Mouse (Mus musculus) ES-Bruce4 (cell line): ENCODE data around the gene Gtf3c2. TPM values are rescaled to one million over a fixed set of nuclear protein-coding genes. Genes with fewer than 3 reads are reported as not detected.
A peak's percentile ranks its signal among the peaks of the same experiment; 100 is the strongest.
"Not testable (repeated sequence)": the region's sequence is repeated elsewhere in the genome, so short reads cannot be mapped to it uniquely, and the experiment has no call there.

ENCODE experiments used
- H3K27ac ChIP-seq: 2 replicates; pipeline ENCODE4 v1.5.1; 2012; ENCODE audit warnings: low read length, inconsistent platforms; ENCODE audit not compliant: insufficient read depth
- H3K27me3 ChIP-seq: 2 replicates; pipeline ENCODE4 v1.6.1; 2012; ENCODE audit warnings: mild to moderate bottlenecking, low read length, inconsistent platforms; ENCODE audit not compliant: control insufficient read depth, poor library complexity, insufficient read depth, severe bottlenecking
- H3K36me3 ChIP-seq: 2 replicates; pipeline ENCODE4 v1.6.1; 2012; ENCODE audit warnings: inconsistent platforms, mild to moderate bottlenecking, low read length, moderate library complexity; ENCODE audit not compliant: control insufficient read depth, poor library complexity, insufficient read depth, severe bottlenecking
- H3K4me1 ChIP-seq: one replicate; pipeline ENCODE4 v1.8.1; 2011; ENCODE audit warnings: low read length; ENCODE audit not compliant: control insufficient read depth, insufficient read depth
- H3K4me3 ChIP-seq: 2 replicates; pipeline ENCODE4 v1.5.1; 2011; ENCODE audit warnings: low read depth, mild to moderate bottlenecking, low read length
- H3K9ac ChIP-seq: 2 replicates; pipeline ENCODE4 v1.6.1; 2012; ENCODE audit warnings: low read depth, mild to moderate bottlenecking, inconsistent platforms; ENCODE audit not compliant: poor library complexity, severe bottlenecking
- H3K9me3 ChIP-seq: replicated peaks from 2 replicates; pipeline ENCODE4 v1.6.1; 2012; ENCODE audit warnings: mild to moderate bottlenecking, low read length, inconsistent platforms; ENCODE audit not compliant: control insufficient read depth, poor library complexity, insufficient read depth, severe bottlenecking
- CTCF ChIP-seq: IDR thresholded peaks from one replicate; pipeline ENCODE4 v1.8.1; 2011; ENCODE audit warnings: low read depth, low read length
- EP300 ChIP-seq: IDR thresholded peaks from 2 replicates; pipeline ENCODE4 v1.6.1; 2011; ENCODE audit warnings: low read depth, low read length; ENCODE audit not compliant: insufficient read depth
- POLR2A ChIP-seq: IDR thresholded peaks from one replicate; pipeline ENCODE4 v1.8.1; 2011; ENCODE audit warnings: low read length; ENCODE audit not compliant: insufficient read depth
- polyA plus RNA-seq: library from polyadenylated mRNA; stranded (reverse); fragments of >200 nt; gene quantifications from 2 replicates; pipeline ENCODE4 v1.2.4, GENCODE M21; 2011; ENCODE audit warnings: low read depth; ENCODE audit not compliant: missing spikeins, insufficient read depth, insufficient read length

The Gtf3c2 gene
- polyA plus RNA-seq, 1 experiment, result 106 TPM

- Histone ChIP-seq H3K9me3 (no peaks in the 10 kb centered on the region), H3K27ac (peak overlapping the region; percentile 52), H3K9ac (peak overlapping the region; percentile 94), H3K4me1 (no peaks in the 10 kb centered on the region), H3K36me3 (peaks cover 5% of the 10 kb centered on the region), H3K27me3 (no peaks in the 10 kb centered on the region), H3K4me3 (peak overlapping the region; percentile 91)
- TF ChIP-seq EP300 (no peak), CTCF (no peak), POLR2A (no peak)
These were observed 40.0 kb upstream of the Gtf3c2 start for GRCm38 (mm10) chr5:31219911-31220447.

- H3K27ac ChIP-seq, result peak overlapping the region; percentile 52; the same call in 1 of the 2 replicates
- no peak for TF ChIP-seq CTCF
- H3K4me1 ChIP-seq, result no peaks in the 10 kb centered on the region
These were observed 39.5 kb upstream of the Gtf3c2 start for GRCm38 (mm10) chr5:31219474-31219873.

GRCm38 (mm10) chr5:31219070-31219469 is 39.1 kb upstream of the Gtf3c2 start:
- Histone ChIP-seq H3K9ac (peak overlapping the region; percentile 57), H3K36me3 (peaks cover 5% of the 10 kb centered on the region)

More at GRCm38 (mm10) chr5:31219474-31219873, 39.5 kb upstream of the Gtf3c2 start:
- peak overlapping the region; percentile 91 for H3K4me3 ChIP-seq
- H3K9ac ChIP-seq, result peak overlapping the region; percentile 94
- peaks cover 5% of the 10 kb centered on the region for H3K36me3 ChIP-seq
- H3K9me3 ChIP-seq, result no peaks in the 10 kb centered on the region
- no peaks in the 10 kb centered on the region for H3K27me3 ChIP-seq

GRCm38 (mm10) chr5:31218294-31218693 is 38.4 kb upstream of the Gtf3c2 start:
- H3K4me3 ChIP-seq, result no peak overlapping the region
- peaks cover 5% of the 10 kb centered on the region for H3K36me3 ChIP-seq
- no peaks in the 10 kb centered on the region for H3K9me3 ChIP-seq
- no peak for TF ChIP-seq POLR2A
- TF ChIP-seq EP300, result no peak
- no peak for TF ChIP-seq CTCF
- no peaks in the 10 kb centered on the region for H3K4me1 ChIP-seq
- H3K27ac ChIP-seq, result no peak overlapping the region
- H3K27me3 ChIP-seq, result no peaks in the 10 kb centered on the region
- H3K9ac ChIP-seq, result peak overlapping the region; percentile 57

More at GRCm38 (mm10) chr5:31219070-31219469, 39.1 kb upstream of the Gtf3c2 start:
- no peak overlapping the region for H3K4me3 ChIP-seq
- H3K9me3 ChIP-seq, result no peaks in the 10 kb centered on the region
- TF ChIP-seq POLR2A (no peak), CTCF (no peak), EP300 (no peak)
- no peaks in the 10 kb centered on the region for H3K4me1 ChIP-seq
- H3K27ac ChIP-seq, result no peak overlapping the region
- no peaks in the 10 kb centered on the region for H3K27me3 ChIP-seq

GRCm38 (mm10) chr5:31216554-31216953 is 36.6 kb upstream of the Gtf3c2 start:
- H3K36me3 ChIP-seq, H3K27ac ChIP-seq, H3K4me3 ChIP-seq: not testable (repeated sequence)

GRCm38 (mm10) chr5:31204421-31204820 is 24.5 kb upstream of the Gtf3c2 start:
- Histone ChIP-seq H3K36me3 (peaks cover 52% of the 10 kb centered on the region), H3K4me3 (no peak overlapping the region)
- TF ChIP-seq POLR2A, result no peak
- TF ChIP-seq EP300, result no peak
- TF ChIP-seq CTCF, result no peak

More at GRCm38 (mm10) chr5:31216554-31216953, 36.6 kb upstream of the Gtf3c2 start:
- not testable (repeated sequence) for H3K4me1 ChIP-seq, H3K9me3 ChIP-seq, H3K27me3 ChIP-seq, H3K9ac ChIP-seq

GRCm38 (mm10) chr5:31203866-31204265 is 23.9 kb upstream of the Gtf3c2 start:
- Histone ChIP-seq H3K4me3 (no peak overlapping the region), H3K27me3 (no peaks in the 10 kb centered on the region), H3K4me1 (no peaks in the 10 kb centered on the region), H3K36me3 (peaks cover 57% of the 10 kb centered on the region), H3K9me3 (no peaks in the 10 kb centered on the region), H3K9ac (no peak overlapping the region), H3K27ac (no peak overlapping the region)
- no peak for TF ChIP-seq EP300
- no peak for TF ChIP-seq CTCF
- no peak for TF ChIP-seq POLR2A

More at GRCm38 (mm10) chr5:31204421-31204820, 24.5 kb upstream of the Gtf3c2 start:
- Histone ChIP-seq H3K9ac (no peak overlapping the region), H3K27me3 (no peaks in the 10 kb centered on the region), H3K9me3 (no peaks in the 10 kb centered on the region), H3K27ac (no peak overlapping the region), H3K4me1 (no peaks in the 10 kb centered on the region)
